Mouse (Mus musculus) cerebellum, adult 2 months (tissue): ENCODE measurements at regions not wholly inside any gene's neighbourhood (a gene's known extent, or its start where the extent isn't known, plus 50 kb on each side); places are given as distances from the start of the nearest gene placed in this dataset.

Source experiments
- CTCF ChIP-seq: fragments of 200-500 bp; IDR thresholded peaks from 2 replicates; pipeline ENCODE4 v1.5.1; 2011; ENCODE audit warnings: low read depth, mild to moderate bottlenecking, control low read depth, low read length, moderate library complexity, borderline replicate concordance; ENCODE audit not compliant: insufficient read depth
- POLR2A ChIP-seq: fragments of 200-500 bp; IDR thresholded peaks from 2 replicates; pipeline ENCODE4 v1.6.1; 2011; ENCODE audit warnings: low read length, control low read depth, borderline replicate concordance; ENCODE audit not compliant: insufficient read depth

- TF ChIP-seq CTCF: no peak
- no peak for TF ChIP-seq POLR2A
Observed at GRCm38 (mm10) chr2:148542340-148542739, 99.0 kb upstream of the Cd93 start.
